Mouse (Mus musculus): ENCODE results near the gene Snca.
"Not testable (repeated sequence)": the region's sequence is repeated elsewhere in the genome, so short reads cannot be mapped to it uniquely, and the experiment has no call there.

Snca gene

DNA sequence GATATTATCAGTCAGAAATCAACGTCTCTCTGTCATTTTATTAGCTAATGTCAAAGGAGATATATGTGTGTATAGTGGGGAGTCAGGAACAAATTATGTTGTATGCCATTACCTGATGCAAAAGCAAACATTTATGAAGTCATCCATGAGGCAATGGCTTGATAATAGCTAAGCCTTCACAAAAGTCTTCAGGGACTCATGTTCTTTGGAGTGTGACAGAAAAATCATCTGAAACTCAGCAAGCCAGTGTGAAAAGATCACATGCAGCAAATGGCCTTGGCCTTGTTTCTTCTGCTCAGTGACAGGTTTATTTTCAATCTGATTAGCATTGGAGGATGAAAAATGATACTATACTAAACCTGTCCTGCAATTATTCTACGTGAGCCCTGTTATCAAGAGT, 67.9 kb downstream of the Snca start:
- no peak for DNase-seq (ENCODE audit: low read depth, low spot score)
- Histone ChIP-seq H3K36me3 (ENCODE audit: control insufficient read depth, insufficient read depth, low read length, poor library complexity, severe bottlenecking) (no peaks in the 10 kb centered on the region), H3K27me3 (ENCODE audit: control insufficient read depth, insufficient read depth, low read length, poor library complexity, severe bottlenecking) (no peaks in the 10 kb centered on the region)

DNA sequence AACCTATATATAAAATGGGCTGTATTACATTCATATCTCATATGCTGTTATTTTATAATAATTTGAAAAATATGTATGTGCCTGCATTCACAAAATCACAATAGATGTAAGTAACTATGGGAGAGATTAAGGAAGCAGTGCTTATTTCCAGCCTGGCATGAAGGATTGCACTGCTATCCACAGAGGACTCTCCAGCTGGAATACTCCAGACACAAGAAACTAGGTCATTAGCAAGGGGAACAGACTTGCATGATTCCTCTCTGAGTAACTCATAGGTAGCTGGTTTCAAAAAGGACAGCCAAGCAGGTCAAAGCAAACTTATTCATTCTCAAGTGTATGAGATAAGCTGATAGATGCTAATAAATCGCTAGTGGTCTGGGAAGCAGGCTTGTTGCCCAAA, 74.7 kb downstream of the Snca start:
- no peaks in the 10 kb centered on the region for H3K36me3 ChIP-seq (ENCODE audit: control insufficient read depth, insufficient read depth, low read length, poor library complexity, severe bottlenecking)
- no peak for DNase-seq (ENCODE audit: low read depth, low spot score)
- H3K27me3 ChIP-seq (ENCODE audit: control insufficient read depth, insufficient read depth, low read length, poor library complexity, severe bottlenecking): no peaks in the 10 kb centered on the region

DNA sequence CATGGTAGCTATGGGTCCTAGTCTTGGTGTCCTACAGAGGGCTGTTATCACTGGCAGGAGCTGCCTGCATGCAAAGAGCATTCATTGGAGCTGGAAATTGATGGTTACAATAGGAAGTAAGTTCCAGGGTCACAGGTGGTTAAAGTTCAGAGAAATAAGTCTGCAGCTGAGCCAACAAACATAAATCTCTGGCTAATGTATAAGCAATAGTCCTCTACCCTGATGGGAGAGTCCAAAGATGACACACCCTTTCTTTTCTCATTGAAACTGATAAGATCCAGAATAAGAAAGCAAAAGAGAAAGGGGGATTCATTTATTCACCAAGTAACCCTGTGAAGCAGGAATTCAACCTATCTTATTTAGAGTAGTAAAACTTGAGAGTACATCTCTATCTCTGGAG, 83.7 kb downstream of the Snca start:
- Histone ChIP-seq H3K27me3 (ENCODE audit: control insufficient read depth, insufficient read depth, low read length, poor library complexity, severe bottlenecking) (no peaks in the 10 kb centered on the region), H3K36me3 (ENCODE audit: control insufficient read depth, insufficient read depth, low read length, poor library complexity, severe bottlenecking) (no peaks in the 10 kb centered on the region)
- DNase-seq (ENCODE audit: low read depth, low spot score): no peak

DNA sequence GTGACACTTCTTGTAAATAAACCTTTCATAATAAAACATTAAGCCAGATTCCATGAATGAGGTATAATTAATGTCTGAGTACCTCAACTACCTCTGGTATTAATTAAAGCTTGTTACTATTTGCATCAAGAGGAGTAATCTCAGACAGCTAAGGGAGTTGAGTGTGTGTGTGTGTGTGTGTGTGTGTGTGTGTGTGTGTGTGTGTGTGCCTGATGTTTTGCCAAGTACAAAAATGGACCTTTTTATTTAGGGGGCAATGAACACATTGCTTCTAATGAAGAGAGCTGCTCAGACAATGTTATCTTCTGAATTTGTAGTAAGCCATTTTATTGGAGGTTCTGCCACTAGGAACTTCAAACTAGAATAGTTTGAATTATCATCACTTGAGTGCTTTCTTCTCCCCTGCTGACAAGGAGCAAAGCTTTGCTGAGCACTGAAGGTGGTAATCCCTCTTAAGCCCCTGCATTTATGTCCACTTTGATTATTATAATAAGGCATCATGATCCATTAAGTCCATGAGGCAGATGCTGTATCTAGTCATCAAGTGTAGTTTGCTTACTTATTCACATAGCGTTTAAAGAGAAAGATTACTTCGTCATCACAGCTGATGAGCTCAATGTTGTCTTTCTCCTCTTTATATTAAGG, 88.1 kb downstream of the Snca start:
- Histone ChIP-seq H3K36me3 (ENCODE audit: control insufficient read depth, insufficient read depth, low read length, poor library complexity, severe bottlenecking) (no peaks in the 10 kb centered on the region), H3K27me3 (ENCODE audit: control insufficient read depth, insufficient read depth, low read length, poor library complexity, severe bottlenecking) (no peaks in the 10 kb centered on the region)
- no peak for DNase-seq (ENCODE audit: low read depth, low spot score)

DNA sequence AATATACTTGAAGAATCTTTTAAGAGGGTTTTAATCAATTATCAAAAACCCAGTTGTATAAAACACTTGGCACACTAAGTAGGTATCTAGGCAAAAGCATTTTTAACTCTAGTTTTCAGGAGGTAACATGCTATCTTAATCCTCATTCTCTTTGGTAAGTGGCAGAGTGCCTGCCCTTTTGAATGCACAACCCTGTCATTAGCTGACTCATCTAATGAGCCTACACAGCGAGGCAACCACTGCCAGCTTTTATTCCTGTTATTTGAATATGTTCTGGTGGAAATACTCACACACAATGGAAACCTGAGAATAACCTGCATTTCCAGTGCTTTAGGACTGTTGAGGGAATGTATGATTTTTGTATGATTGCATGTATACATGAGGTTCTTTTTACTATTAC, 89.9 kb downstream of the Snca start:
- DNase-seq (ENCODE audit: low read depth, low spot score): no peak
- Histone ChIP-seq H3K27me3 (ENCODE audit: control insufficient read depth, insufficient read depth, low read length, poor library complexity, severe bottlenecking) (no peaks in the 10 kb centered on the region), H3K36me3 (ENCODE audit: control insufficient read depth, insufficient read depth, low read length, poor library complexity, severe bottlenecking) (no peaks in the 10 kb centered on the region)

DNA sequence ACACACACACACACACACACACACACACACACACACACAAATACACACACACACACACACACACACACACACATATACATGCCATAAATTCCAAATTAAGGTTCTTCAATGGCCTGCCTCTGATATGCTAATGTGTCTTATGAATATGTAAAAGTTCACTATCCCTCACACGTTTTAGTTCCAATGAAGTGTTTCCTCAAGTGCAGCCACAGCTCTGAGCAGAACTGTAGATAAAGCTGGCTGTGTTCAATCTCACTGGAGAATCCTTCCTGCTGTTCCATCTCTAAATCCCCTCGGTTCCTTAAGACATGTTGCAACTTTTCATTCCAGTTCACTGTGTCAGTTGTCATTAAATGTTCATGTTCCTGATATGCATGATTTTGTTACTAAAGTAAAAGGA, 98.5 kb downstream of the Snca start:
- no peak for DNase-seq (ENCODE audit: low read depth, low spot score)

DNA sequence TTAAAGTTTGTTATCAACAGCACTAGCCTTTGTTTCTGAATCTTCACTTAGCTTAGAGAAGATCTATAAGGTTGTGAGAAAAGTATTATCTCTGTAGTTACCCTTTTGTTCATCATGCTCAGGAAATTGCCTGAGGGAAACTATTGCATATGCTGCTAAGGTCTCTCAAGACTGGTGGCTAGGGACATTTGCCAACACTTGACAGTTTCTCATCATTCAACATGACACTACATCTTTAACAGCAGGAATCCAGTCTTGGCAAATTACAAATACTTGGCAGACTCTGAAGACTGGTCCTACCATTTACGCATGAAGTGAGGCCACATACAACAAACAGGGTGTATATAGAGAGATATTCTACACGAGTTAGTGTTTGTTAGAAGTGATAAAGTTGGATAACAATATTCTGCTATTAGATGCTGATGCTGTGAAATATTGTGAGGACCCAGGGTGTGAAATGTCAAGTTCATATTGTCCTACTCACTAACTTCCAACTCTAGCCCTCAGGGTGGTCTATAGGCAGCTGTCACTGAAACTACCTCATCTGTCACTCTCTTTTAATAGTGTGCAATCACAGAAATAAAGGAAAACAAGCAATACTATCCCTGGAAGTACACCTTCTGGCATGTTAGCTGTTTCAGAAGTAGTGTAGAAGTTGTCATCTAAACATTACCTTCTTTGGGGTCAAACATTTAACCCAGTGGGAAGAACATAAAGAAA, 105.4 kb downstream of the Snca start:
- no peaks in the 10 kb centered on the region for H3K36me3 ChIP-seq (ENCODE audit: control insufficient read depth, insufficient read depth, low read length, poor library complexity, severe bottlenecking)
- no peaks in the 10 kb centered on the region for H3K27me3 ChIP-seq (ENCODE audit: control insufficient read depth, insufficient read depth, low read length, poor library complexity, severe bottlenecking)
- no peak for DNase-seq (ENCODE audit: low read depth, low spot score)

More for the DNA sequence above, 98.5 kb downstream of the Snca start:
- Histone ChIP-seq H3K27me3 (ENCODE audit: control insufficient read depth, insufficient read depth, low read length, poor library complexity, severe bottlenecking) (no peaks in the 10 kb centered on the region), H3K36me3 (ENCODE audit: control insufficient read depth, insufficient read depth, low read length, poor library complexity, severe bottlenecking) (no peaks in the 10 kb centered on the region)

DNA sequence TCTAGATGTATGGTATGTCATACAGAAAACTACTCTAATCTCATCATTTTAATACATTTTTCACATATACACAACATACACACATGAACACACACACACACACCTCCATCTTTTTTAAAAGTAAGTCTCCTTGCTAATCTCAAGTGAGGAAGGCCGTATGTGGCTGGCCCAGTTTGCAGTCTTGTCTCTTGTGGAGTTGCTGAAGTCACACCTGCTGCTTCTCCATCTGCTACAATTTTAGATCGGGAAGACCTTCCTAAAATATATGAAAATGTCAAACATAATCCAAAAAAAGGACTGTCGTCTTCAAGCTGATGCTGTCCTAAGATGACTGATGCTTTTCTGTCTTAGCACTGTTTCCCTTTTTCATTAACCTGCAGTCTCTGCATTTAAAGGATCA, 112.1 kb downstream of the Snca start:
- Histone ChIP-seq H3K36me3 (ENCODE audit: control insufficient read depth, insufficient read depth, low read length, poor library complexity, severe bottlenecking) (no peaks in the 10 kb centered on the region), H3K27me3 (ENCODE audit: control insufficient read depth, insufficient read depth, low read length, poor library complexity, severe bottlenecking) (no peaks in the 10 kb centered on the region)
- no peak for DNase-seq (ENCODE audit: low read depth, low spot score)

DNA sequence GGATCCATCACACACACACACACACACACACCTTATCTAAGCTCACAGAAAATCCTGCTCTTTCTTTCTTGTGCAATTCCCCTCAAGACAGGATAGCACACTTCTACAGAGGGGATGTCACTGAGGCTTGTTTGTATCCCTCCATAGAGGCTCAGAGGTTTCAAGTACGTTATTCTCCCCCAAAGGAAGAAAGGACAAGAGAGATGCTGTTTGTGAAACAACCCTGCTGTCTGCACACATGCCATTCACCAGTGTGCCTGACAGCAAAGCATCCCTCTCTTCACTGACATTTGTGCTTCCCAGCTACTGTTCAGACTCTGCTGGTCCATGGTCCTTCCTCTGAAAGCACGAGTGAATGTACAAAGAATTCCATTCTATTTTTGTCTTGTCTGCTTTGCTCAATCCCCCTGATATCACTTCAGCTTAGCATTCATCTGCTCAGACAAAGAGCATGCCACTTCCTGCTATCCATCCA, 119.6 kb downstream of the Snca start:
- DNase-seq (ENCODE audit: low read depth, low spot score): no peak
- no peaks in the 10 kb centered on the region for H3K36me3 ChIP-seq (ENCODE audit: control insufficient read depth, insufficient read depth, low read length, poor library complexity, severe bottlenecking)
- no peaks in the 10 kb centered on the region for H3K27me3 ChIP-seq (ENCODE audit: control insufficient read depth, insufficient read depth, low read length, poor library complexity, severe bottlenecking)

DNA sequence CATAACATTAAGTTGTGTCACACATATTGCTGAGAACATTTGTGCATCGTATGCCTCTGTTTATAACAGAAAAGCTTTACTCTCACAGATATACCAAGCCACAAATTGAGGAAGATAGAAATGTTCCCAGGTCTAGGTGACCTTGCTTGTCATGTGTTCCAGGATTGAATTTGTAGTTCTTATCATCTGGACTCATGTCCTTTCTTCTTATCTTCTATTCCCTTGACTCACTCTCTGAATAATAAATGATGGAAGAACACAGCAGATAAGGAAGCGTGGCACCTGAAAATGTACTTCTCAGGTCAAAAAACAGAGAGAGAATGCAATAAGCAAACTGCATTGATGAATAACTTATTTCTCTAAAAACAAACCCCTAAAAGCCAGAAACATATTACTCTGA, 131.6 kb downstream of the Snca start:
- Histone ChIP-seq H3K27me3 (ENCODE audit: control insufficient read depth, insufficient read depth, low read length, poor library complexity, severe bottlenecking) (no peaks in the 10 kb centered on the region), H3K36me3 (ENCODE audit: control insufficient read depth, insufficient read depth, low read length, poor library complexity, severe bottlenecking) (no peaks in the 10 kb centered on the region)
- DNase-seq (ENCODE audit: low read depth, low spot score): no peak

DNA sequence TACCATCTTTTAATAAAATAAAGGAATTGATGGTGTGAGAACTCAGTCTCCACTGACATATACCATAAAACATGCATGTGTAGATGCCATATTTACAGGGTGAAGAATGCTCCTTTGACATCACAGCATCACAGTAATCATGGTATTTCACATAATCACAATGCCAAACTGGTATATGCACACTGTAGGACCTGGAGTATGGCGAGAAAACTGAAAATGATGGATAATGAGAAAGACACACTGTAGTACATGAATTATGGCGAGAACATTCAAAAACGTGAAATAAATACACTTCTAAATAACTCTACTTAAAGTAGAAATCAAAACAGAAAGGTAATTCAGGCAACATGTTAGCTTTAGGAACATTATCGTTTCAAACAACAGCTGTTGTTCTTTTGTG, 142.6 kb downstream of the Snca start:
- DNase-seq (ENCODE audit: low read depth, low spot score): peak; percentile 2
- not testable (repeated sequence) for H3K27me3 ChIP-seq (ENCODE audit: control insufficient read depth, insufficient read depth, low read length, poor library complexity, severe bottlenecking); H3K36me3 ChIP-seq (ENCODE audit: control insufficient read depth, insufficient read depth, low read length, poor library complexity, severe bottlenecking)

DNA sequence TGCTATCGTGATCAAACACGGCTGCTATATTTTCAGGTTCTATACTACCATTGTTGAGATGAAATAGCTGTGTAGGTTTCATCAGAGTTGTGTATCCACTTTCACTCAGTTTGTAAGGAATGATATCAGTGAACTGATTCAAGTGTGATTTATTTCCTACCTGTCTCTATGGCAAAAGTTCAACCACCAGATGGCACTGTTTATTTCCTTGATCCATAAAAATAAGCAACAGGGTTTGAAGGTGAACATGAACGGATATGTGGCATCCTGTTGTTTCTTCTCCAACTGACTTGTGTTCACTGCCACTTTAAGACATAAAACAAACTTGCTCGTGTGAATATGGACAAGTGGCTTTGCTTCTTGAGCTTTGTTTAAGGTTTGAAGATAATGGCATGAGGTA, 147.4 kb downstream of the Snca start:
- no peak for DNase-seq (ENCODE audit: low read depth, low spot score)
- Histone ChIP-seq H3K27me3 (ENCODE audit: control insufficient read depth, insufficient read depth, low read length, poor library complexity, severe bottlenecking) (no peaks in the 10 kb centered on the region), H3K36me3 (ENCODE audit: control insufficient read depth, insufficient read depth, low read length, poor library complexity, severe bottlenecking) (no peaks in the 10 kb centered on the region)
